Mouse (Mus musculus): ENCODE measurements around the gene Gars.
A peak's percentile ranks its signal among the peaks of the same experiment; 100 is the strongest.

Gars gene

GRCm38 (mm10) chr6:55038671-55039445 lies 1.1 kb downstream of the Gars start:
- DNase-seq (ENCODE audit: low spot score in 2 of 2), result peak in 1 of 2 experiments; percentile 11

- DNase-seq (ENCODE audit: low spot score in 2 of 2), result no peak
These were observed 1.6 kb downstream of the Gars start for GRCm38 (mm10) chr6:55039446-55039783.

GRCm38 (mm10) chr6:55040031-55040430 lies 2.2 kb downstream of the Gars start:
- no peak for DNase-seq (ENCODE audit: low spot score in 2 of 2)

- no peak for DNase-seq (ENCODE audit: low spot score in 2 of 2)
These were observed 5.4 kb downstream of the Gars start for GRCm38 (mm10) chr6:55043206-55043605.

- DNase-seq (ENCODE audit: low spot score in 2 of 2), result no peak
These were observed 6.7 kb downstream of the Gars start for GRCm38 (mm10) chr6:55044542-55044941.

GRCm38 (mm10) chr6:55045326-55045725 lies 7.5 kb downstream of the Gars start:
- no peak for DNase-seq (ENCODE audit: low spot score in 2 of 2)

- no peak for DNase-seq (ENCODE audit: low spot score in 2 of 2)
These were observed 11.4 kb downstream of the Gars start for GRCm38 (mm10) chr6:55049186-55049585.

GRCm38 (mm10) chr6:55054491-55054890 lies 16.7 kb downstream of the Gars start:
- no peak for DNase-seq (ENCODE audit: low spot score in 2 of 2)

GRCm38 (mm10) chr6:55057427-55057826 lies 19.6 kb downstream of the Gars start:
- DNase-seq (ENCODE audit: low spot score in 2 of 2), result no peak

GRCm38 (mm10) chr6:55060241-55060825 lies 22.5 kb downstream of the Gars start:
- DNase-seq (ENCODE audit: low spot score in 2 of 2), result no peak

GRCm38 (mm10) chr6:55061328-55061727 lies 23.5 kb downstream of the Gars start:
- no peak for DNase-seq (ENCODE audit: low spot score in 2 of 2)

- no peak for DNase-seq (ENCODE audit: low spot score in 2 of 2)
These were observed 24.4 kb downstream of the Gars start for GRCm38 (mm10) chr6:55062200-55062599.

- no peak for DNase-seq (ENCODE audit: low spot score in 2 of 2)
These were observed 26.1 kb downstream of the Gars start for GRCm38 (mm10) chr6:55063793-55064476.

GRCm38 (mm10) chr6:55064477-55064827 lies 26.6 kb downstream of the Gars start:
- no peak for DNase-seq (ENCODE audit: low spot score in 2 of 2)

GRCm38 (mm10) chr6:55065903-55066302 lies 28.1 kb downstream of the Gars start:
- no peak for DNase-seq (ENCODE audit: low spot score in 2 of 2)

- DNase-seq (ENCODE audit: low spot score in 2 of 2), result no peak
These were observed 38.9 kb downstream of the Gars start for GRCm38 (mm10) chr6:55076561-55077255.

- no peak for DNase-seq (ENCODE audit: low spot score in 2 of 2)
These were observed 43.6 kb downstream of the Gars start for GRCm38 (mm10) chr6:55081379-55081778.

GRCm38 (mm10) chr6:55082261-55083051 lies 44.6 kb downstream of the Gars start:
- DNase-seq (ENCODE audit: low spot score in 2 of 2), result no peak

- no peak for DNase-seq (ENCODE audit: low spot score in 2 of 2)
These were observed 49.5 kb downstream of the Gars start for GRCm38 (mm10) chr6:55087355-55087754.

GRCm38 (mm10) chr6:55090639-55091038 lies 52.8 kb downstream of the Gars start:
- DNase-seq (ENCODE audit: low spot score in 2 of 2), result no peak

GRCm38 (mm10) chr6:55091396-55091795 lies 53.6 kb downstream of the Gars start:
- no peak for DNase-seq (ENCODE audit: low spot score in 2 of 2)
